ENCODE assay signal across 13 mouse cellular contexts in genomic region chr14:55707397-55707796, GRCm38 (mm10). TPM values are rescaled to one million over a fixed set of nuclear protein-coding genes. Genes with fewer than 3 reads are reported as not detected.
"Had no signal": no experiment of that assay in that cellular context is flagged by ENCODE, and none has a peak within 500 bp of the region (broad histone marks: within the 10 kb centered on the region; RNA-seq: fewer than 3 reads in every experiment).

No protein-coding gene starts in this region.

- H3K27ac ChIP-seq: layer of hippocampus, adult 2 months; limb, embryonic 12.5 days; midbrain, embryonic 10.5 days; neural tube, embryonic 15.5 days had no signal

- DNase-seq: kidney, postnatal 10 days; kidney, postnatal 4 days; midbrain, embryonic 14.5 days; right cerebral cortex, adult 18-20 months; right cerebral cortex, postnatal 25 days; thymus, postnatal 14 days had no signal

- H3K4me2 ChIP-seq: limb, embryonic 12.5 days; neural tube, embryonic 15.5 days had no signal

- H3K9ac ChIP-seq: limb, embryonic 12.5 days; neural tube, embryonic 15.5 days had no signal

- H3K9me3 ChIP-seq: limb, embryonic 12.5 days; midbrain, embryonic 10.5 days; neural tube, embryonic 15.5 days had no signal

- H3K36me3 ChIP-seq: limb, embryonic 12.5 days; midbrain, embryonic 10.5 days; neural tube, embryonic 15.5 days had no signal

- ATAC-seq: intestine, postnatal 0 days had no signal

- H3K4me1 ChIP-seq: limb, embryonic 12.5 days; midbrain, embryonic 10.5 days; neural tube, embryonic 15.5 days had no signal

- H3K4me3 ChIP-seq: layer of hippocampus, adult 2 months; limb, embryonic 12.5 days; midbrain, embryonic 10.5 days; myocyte; neural tube, embryonic 15.5 days had no signal

RNA-seq across cellular contexts. Expression of gene Tgm1, which starts 6.3 kb away (rescaled TPM):
- total RNA-seq: layer of hippocampus, adult 2 months; left cerebral cortex, postnatal 36 days had no signal
